Mouse (Mus musculus) neural tube, embryonic 10.5 days (tissue): ENCODE measurements around the gene Slc24a3.
A peak's percentile ranks its signal among the peaks of the same experiment; 100 is the strongest.

ENCODE experiments used
- DNase-seq: peaks from one replicate; pipeline ENCODE4 v3.0.0-alpha.2; 2017; ENCODE audit warnings: low spot score; ENCODE audit errors: extremely low spot score

Slc24a3 gene

DNA sequence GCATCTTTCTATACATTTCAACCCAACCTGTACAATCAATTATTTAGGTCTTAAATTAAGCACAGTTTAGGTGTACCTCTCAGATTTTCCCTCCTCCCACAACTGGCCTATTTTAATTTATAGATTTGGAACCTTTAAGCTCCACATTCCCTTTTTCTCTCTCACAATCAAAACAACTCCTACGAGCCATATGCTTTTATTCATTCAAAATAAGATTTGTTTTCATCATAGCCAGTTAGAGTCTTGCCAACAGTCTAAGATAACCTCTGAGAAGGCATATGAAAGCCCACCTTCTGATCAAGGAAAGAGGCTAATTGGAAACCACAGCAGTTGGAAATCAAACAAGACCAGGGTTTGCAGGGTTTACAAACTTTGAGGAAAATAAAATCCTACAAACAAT lies 177.0 kb downstream of the Slc24a3 start:
- no peak for DNase-seq

DNA sequence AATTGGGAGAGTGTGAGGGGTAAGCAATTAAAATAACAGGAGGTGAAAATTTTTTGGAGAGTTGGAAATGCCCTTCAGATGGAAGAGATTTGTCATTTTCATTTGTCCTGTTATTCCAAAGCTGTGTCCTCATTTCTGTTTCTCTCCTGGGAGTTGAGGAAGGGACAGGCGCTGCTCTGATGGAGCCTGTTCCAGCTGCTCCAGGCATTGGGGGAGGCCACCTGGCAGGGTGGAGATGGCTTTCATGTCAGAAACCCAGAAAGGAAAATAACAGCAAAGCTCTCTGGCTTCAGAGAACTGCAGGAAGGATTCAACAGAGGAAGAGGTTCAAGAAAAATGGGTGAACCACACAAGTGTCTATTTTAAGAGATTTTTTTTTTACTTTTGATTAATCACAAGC lies 186.2 kb downstream of the Slc24a3 start:
- no peak for DNase-seq

DNA sequence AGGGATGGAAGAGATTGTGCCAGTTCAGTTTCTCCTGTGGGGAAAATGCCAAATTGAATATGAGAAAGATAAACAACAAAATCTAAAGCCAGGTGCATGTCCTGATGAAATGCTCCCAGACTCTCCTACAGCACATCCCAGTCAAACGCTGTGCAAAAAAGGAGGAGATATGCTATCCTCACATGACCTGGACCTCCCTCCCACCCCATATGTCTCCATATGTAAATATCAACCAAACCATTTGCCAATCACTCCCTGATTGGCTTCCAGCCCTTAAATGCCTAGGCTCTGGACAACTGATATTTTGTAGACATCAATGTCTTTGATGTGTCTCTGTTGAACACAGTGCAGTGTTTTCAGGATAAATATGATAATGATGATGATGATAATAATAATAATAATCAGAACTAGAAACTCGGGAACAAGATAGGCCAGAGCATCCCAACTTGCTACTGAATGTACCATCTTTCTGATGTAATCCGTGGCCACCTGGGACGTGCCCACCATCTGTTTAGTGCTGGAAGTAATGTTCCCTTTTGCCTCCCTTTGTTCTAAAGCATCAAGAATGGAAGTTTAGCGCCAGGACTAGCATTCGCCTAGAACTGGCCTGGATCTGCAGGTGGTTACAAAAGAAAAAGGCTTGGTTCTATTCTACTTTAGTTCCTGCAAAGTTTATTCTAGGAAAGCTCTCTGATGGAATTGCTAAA lies 190.8 kb downstream of the Slc24a3 start:
- DNase-seq = no peak

DNA sequence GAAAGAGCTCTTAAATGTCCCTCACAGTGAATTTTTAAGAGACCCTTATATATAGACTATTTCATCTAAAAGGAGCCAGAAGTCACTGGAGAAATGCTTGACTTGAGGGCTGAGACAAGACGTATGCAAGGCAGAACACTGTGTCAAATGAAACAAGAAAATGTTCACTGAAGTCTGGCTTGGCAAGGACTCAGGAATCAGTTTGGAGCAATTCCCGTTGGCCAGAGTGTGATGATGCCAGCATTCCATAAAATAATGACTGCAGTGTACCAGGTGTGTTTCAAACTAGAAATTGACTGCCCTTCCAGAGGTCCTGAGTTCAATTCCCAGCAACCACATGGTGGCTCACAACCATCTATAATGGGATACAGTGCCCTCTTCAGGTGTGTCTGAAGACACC lies 196.1 kb downstream of the Slc24a3 start:
- DNase-seq = no peak

DNA sequence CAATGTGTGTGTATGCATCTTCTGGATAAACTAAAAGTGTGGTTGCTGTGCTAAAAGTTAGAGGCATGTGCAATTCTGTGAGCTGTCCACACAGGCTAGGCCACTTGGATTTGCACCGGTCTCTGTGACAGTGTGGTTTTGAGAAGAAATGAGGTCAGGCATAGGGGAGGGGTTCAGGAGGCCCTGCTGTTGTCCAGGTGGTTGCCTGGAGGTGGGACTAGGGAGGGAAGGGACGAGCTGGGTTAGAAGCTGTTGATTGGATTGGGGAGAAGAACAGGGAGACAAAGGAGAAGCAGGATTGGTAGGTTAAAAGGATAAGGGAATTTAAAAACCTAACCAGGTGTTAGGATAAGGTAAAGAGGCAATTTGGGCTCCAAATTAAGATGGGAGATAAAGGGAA lies 201.1 kb downstream of the Slc24a3 start:
- no peak for DNase-seq

DNA sequence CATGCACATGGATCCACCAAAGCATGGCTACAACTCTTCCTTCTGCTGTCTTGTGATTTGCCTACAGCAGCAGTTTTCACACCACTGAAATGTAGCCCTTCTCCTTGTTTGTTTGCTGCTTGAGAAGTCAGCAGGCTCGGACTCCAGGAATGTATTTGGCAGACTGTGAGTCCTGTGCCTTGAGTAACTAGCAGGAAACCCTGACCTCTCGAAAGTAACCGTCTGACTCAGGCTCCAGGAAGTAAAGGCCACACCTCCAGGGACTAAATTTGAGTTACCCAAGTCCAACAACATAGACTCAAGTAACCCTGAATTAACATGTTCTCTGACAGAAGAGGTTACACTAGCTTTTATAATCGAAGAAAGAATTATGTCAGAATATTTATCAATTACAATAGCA lies 203.2 kb downstream of the Slc24a3 start:
- DNase-seq = no peak

DNA sequence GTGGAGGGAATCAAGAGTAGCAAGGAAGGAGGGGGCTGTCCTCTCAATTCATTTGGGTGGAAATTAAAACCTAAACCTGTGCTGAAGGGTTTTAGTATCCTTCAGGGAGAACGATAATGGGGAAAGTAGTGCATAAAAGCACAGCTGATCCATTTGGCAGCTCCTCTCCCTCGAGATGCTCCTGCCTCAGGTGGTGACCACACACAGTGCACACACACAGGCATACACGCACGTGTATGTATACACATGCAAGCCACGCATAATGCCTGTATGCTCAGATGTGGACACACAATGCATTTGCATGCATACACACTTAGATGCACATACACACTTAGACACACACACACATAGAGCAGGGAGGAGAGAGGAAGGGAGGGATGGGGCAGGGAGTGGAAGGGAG lies 206.2 kb downstream of the Slc24a3 start:
- no peak for DNase-seq

DNA sequence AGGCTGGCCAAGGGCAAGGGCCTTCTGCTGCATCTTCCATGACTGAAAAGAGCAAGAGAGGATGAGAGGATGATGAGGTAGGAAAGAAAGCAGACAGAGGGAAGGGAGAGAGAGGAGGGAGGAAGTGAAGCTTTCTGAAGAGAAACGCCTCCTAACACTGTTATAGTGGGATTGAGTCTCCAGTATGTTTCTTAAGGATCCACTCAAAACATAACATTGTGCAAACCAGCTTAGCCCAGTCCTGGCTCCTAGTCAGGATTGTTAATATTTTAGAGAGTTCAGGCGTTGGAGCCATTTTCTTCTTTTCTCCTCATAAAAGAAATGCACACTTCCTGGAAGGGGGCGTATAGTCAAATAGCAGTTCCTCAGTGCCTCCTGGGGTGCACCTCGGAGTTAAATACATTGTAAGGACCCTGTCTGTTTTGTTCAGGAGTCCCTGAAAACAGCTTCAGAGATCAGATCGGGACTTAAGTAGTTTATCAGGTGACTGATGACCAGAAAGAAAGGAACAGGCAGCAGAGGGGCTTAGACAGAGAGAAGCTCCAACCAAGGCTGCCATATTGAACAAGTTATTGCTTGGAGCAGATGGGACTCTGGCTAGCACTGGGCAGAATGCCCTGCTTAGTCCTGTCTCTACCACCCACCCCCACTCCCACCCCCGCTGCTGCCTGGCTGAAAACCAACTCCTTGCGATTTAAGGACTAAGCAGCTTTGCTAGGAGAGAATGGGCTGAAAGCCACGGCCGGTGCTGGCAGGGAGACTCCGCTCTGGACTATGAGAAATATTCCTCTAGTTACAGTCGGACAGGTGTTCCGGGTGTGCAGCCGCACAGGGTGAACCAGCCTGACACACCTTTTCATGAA lies 215.6 kb downstream of the Slc24a3 start:
- DNase-seq = no peak

DNA sequence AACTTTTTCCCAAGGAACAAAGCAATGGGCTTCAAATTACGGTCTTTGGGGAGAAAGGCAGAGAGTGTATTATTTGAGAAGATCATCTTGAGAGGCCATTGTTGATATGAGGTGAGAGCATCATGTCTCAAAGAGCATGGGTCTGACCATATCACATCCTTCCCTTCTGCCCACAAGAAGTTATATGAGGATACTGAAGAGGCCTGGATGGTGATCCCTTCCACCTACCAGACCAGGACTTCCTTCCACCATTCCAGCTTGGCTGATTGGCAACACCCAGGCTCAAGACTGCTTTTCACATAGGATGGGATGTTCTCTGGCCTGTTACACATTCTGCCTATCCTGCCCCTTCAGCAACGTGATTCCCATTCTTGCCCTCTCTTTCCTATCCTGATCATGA lies 216.7 kb downstream of the Slc24a3 start:
- DNase-seq = no peak

DNA sequence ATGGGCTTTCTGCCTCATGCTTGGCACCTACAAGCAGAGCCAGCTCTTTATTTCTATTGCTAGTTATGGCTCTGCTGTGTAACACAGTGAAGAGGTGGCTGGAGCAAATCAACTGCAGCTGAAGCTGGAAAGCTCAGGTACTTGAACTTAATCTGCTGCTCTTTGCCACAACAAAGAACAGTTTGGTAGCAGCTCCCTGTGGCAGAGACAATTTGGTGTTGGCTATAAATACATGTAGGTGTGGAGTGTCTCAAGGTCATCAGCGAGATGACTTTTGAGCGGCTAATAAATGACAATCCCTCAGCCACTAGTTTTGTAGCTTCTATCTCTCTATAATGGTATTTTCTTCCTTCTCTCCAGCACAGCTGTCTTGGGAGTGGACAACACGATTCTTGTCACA lies 217.7 kb downstream of the Slc24a3 start:
- no peak for DNase-seq

DNA sequence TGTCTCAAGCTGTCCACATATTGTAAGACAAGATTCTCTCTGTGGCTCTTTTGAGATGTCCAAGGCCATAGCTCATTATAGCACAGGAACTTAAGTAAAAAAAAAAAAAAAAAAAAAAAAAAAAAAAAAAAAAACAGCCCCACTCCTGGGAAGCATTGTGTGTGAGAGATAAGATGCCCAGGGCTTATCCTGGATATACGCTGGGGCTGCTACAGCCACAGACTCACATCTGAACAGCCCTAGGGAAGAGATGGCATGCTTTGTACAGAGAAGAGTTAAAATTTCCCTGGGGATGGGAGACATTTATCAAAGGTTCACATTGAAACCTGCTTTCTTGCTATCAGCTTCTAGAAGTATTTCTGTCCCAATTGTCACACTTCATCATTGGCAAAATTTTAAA lies 218.2 kb downstream of the Slc24a3 start:
- DNase-seq = no peak

DNA sequence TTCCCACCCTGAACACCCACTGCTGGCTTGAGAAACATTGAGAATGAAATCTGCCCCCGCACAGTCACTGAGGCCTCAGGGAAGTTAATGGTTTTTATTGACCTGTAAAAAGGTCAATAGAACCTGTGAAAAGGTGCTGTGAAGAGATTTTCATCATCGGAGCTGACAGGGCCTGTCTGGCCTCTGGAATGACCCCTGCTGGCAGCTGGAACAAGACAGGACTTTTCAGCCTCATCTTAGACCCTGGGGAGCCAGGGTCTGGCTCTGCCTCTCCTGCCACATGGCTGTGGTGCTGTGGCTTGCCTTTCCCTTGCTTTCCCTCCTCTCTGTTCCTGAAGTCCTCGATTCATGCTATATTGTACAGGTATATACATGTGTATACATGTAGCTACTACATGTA lies 228.2 kb downstream of the Slc24a3 start:
- DNase-seq = no peak

DNA sequence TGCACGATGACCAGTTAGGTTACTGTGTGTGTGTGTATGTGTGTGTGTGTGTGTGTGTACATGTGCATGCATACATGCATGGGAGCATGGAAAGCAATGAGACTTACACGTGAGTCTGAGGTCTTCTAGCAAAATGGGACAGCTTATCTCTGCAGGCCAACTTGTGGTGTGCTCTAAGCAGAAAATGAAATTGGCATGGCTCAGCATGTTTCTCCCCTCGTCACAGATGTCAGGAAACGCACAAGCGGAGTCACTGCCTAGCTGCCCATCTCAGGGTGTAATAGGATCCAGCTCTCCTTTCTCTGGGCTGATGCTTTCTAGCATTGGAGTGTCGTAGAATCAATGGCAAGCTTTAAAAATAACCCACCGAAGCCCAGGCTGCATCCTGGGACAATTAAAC lies 229.0 kb downstream of the Slc24a3 start:
- no peak for DNase-seq

DNA sequence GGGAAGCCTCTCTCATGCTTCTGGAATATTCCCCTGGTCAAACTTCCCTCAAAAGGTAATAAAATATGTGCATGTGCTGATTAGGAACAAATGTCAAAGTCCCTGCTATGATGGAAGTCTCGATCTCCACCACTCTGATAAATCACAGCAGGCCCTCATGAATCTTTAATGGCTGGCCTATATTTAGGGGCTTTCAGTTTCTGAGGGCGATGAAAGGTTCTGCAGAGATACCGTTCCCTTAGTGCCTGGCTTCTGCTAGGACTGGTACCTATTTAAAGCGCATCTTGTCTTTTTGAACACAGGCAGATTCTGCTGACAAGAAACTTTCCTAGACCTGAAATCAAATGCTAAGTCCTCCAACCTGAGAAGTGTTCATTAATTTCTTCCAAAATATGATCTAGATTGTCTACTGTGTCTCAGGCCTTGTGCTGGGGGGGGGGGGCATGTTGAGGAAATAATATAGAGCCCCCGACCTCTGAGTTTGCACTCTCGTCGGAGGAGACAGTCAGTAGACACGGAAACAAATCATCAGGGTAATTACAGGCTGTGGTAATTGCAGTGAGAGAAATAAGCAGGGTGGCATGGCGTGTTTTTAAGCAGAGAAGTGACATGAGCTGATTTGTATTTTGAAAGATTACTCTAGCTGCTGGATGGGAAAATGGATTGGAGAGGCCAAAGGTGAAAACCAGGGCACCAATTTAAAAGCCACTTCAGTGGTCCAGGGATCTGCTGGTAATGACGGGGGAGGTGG lies 230.1 kb downstream of the Slc24a3 start:
- no peak for DNase-seq

DNA sequence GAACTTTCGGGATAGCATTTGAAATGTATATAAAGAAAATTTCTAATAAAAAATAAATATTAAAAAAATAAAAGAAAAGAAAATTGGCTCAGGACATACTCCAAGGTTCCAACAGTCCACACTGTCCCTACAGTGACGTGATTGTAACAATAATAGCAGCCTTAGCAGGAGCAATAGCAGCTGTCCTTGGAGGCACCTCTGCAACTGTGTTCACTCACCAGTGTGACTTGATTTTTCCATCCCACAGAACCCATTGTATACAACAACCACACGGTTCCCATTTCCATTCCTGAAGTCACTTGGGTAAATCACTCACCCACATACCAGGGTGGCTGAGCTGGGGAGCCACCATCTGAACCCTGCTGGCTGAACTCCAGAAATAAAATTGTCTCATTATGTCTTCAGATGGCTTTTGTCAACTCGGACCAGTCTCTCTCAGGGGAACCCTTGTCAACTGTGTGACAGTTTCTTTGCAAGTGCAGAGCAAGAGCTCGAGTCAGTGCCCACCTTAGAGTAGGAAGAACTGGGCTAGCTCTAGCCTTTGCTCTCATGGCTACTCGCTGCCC lies 233.8 kb downstream of the Slc24a3 start:
- no peak for DNase-seq

DNA sequence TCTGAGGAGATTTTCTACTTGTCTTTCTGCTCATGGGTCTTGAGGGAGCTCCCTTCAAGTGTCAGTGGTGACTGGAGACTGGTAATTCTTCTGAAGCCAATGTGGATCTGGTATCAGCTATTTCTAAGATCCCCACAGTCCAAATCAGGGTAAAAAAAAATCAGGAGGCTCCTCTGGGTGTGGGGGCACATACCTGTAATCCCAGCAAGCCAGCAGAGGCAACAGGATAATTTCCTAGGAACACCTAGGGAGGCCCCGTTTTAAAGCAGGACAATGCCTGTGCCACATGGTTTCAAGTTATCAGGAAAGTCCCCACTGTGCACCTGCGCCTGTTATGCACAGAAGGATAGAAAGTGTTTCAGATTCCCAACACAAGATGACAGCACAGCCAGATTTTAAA lies 234.4 kb downstream of the Slc24a3 start:
- no peak for DNase-seq

DNA sequence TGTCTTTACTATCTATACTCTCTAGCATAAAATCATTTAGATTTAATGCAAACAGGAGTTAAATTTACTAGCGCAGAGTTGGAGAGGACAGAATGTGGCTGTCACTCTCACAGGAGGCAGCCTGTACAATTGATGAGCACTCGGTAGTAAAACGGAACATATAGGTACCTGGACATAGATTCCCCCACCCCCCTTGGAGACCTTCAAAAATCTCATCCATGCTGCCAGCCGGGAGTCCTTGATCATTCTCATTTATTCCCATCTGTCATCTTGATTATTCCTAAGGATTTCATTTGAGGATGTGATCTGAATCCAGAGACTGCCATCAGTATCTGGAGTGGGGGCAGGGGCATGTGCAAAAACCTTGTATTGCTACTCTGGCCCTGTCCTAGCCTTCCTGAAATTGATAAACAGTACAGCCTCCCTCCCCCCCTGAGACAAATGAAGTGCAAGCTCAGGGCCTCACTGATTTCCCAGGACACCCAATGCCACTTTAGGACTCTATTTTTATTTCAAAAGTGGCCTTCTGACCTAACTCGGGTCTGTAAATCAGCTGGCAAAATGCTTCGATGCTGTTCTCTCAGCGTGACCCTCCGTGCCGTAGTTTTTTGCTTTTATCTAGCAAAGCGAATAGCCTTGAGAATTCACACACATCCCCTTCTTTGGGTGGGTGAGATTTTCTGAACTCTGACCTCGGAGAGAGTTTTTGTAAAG lies 237.4 kb downstream of the Slc24a3 start:
- peak; percentile 45 for DNase-seq

DNA sequence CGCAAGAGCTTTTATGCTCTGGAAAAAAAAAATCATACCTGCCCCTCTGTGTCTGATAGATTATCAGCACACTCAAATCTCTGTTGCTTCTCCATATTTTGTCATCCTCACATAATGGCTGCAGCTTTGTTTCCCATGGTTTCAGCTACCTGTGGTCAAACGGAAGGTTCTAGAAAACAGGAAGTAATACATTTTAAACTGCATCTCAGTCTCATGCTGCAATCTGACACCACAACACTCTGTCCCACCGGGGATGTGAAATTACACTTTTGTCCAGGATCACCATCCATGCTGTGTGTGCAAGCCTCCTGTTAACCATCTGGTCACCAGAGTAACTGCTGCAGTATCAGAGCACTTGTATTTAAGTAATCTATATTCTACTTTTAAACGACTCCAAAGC lies 238.2 kb downstream of the Slc24a3 start:
- peak; percentile 20 for DNase-seq

DNA sequence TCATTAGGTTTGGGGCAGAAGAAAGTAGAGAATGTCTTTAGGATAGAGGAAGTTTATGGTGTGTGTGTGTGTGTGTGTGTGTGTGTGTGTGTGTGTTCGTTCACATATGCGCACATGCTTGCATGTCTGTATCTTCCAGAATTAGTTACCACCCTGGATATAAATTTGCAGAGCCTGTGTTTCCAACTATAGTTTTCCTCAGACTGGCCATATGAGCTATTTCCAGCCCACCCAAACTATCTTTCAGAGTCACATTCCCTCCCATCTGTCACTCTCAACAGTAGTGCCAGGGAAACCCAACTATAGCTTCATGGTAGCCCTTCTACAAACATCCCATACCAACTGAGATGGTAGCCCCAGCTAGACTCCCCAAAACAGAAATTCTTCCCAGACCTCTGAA lies 250.2 kb downstream of the Slc24a3 start:
- DNase-seq = no peak

DNA sequence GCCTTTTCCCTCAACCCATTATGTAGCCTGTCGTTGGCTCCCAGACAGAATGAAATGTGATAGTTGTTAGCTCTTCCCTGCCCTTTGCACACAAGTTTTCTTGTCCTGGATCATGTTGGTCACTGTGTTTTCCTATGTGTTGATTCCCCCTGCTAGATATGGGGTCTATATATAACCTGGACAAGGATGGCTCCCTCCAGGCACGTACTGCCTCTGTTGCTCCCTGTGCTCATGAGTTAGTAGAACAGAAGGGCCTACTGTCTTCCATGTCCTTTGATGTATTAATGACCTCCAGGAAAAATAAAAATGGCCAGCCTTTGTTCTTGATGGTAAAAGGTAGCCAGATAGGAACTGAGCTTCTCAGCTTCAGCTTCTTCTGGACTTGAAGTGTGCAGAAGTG lies 251.5 kb downstream of the Slc24a3 start:
- no peak for DNase-seq
